Mouse (Mus musculus) midbrain, embryonic 10.5 days (tissue): ENCODE results near the gene Becn1. TPM values are rescaled to one million over a fixed set of nuclear protein-coding genes. Genes with fewer than 3 reads are reported as not detected.

ENCODE experiments used
- DNase-seq: peaks from one replicate; pipeline ENCODE4 v3.0.0-alpha.2; 2017; ENCODE audit warnings: low spot score
- H3K27ac ChIP-seq: fragments of 300-500 bp; sonication (generic); replicated peaks from 2 replicates; pipeline ENCODE4 v1.5.1; 2016; ENCODE audit warnings: mild to moderate bottlenecking
- H3K27me3 ChIP-seq: fragments of 300-500 bp; sonication (generic); 2 replicates; pipeline ENCODE4 v1.6.1; 2016; ENCODE audit warnings: low read depth, mild to moderate bottlenecking; ENCODE audit not compliant: poor library complexity, severe bottlenecking
- H3K36me3 ChIP-seq: fragments of 300-500 bp; sonication (generic); 2 replicates; pipeline ENCODE4 v1.6.1; 2016; ENCODE audit warnings: mild to moderate bottlenecking, moderate library complexity
- H3K4me1 ChIP-seq: fragments of 300-500 bp; sonication (generic); 2 replicates; pipeline ENCODE4 v1.6.1; 2016
- H3K4me3 ChIP-seq: fragments of 300-500 bp; sonication (generic); 2 replicates; pipeline ENCODE4 v1.5.1; 2016; ENCODE audit warnings: mild to moderate bottlenecking, moderate library complexity
- H3K9me3 ChIP-seq: fragments of 300-500 bp; sonication (generic); replicated peaks from 2 replicates; pipeline ENCODE4 v1.6.1; 2016; ENCODE audit warnings: mild to moderate bottlenecking
- WGBS: fragments of 180-500 bp; shearing (Covaris S2); methylation state at CpG from one replicate; pipeline ENCODE4 v1.1.7; 2016; 5-methylcytosine and 5-hydroxymethylcytosine counted together
- polyA plus RNA-seq: library from polyadenylated mRNA; unstranded; fragments of >200 nt; fragmentation: Nextera tagmentation; extraction: Ambion mirVana; gene quantifications from 2 replicates; pipeline ENCODE4 v1.2.1, GENCODE M21; 2016

Gene Becn1
- polyA plus RNA-seq, 1 experiment from 2014 or later: 152 TPM

- Histone ChIP-seq H3K36me3 (peaks cover 33% of the 10 kb centered on the region), H3K27ac (peak within 1 kb of the TSS; percentile 80), H3K9me3 (no peaks in the 10 kb centered on the region), H3K4me1 (peaks cover 60% of the 10 kb centered on the region), H3K4me3 (peak within 1 kb of the TSS; percentile 69), H3K27me3 (peaks cover 52% of the 10 kb centered on the region)
- WGBS: under 1% methylated on average over 43 of the region's 43 CpGs
- peak; percentile 76 for DNase-seq
These were observed 41.9 kb downstream of the Becn1 start, which contains the start of gene Wnk4 for GRCm38 (mm10) chr11:101259948-101260825. TSS of gene Wnk4 (plus strand) at chr11:101260567.

- H3K36me3 ChIP-seq: peaks cover 33% of the 10 kb centered on the region
- peaks cover 43% of the 10 kb centered on the region for H3K27me3 ChIP-seq
- peak overlapping the region; percentile 69 for H3K4me3 ChIP-seq
- peak overlapping the region; percentile 80 for H3K27ac ChIP-seq
- WGBS: 43% methylated on average over 6 of the region's 6 CpGs
- peaks cover 59% of the 10 kb centered on the region for H3K4me1 ChIP-seq
- no peak for DNase-seq
- H3K9me3 ChIP-seq: no peaks in the 10 kb centered on the region
These were observed 42.8 kb downstream of the Becn1 start for GRCm38 (mm10) chr11:101259261-101259712.

GRCm38 (mm10) chr11:101255826-101256775 lies 46.0 kb downstream of the Becn1 start:
- no peak for DNase-seq
- no peaks in the 10 kb centered on the region for H3K9me3 ChIP-seq
- WGBS: 91% methylated on average over 13 of the region's 13 CpGs
- peaks cover 33% of the 10 kb centered on the region for H3K36me3 ChIP-seq
- H3K27me3 ChIP-seq: peaks cover 11% of the 10 kb centered on the region
- peaks cover 42% of the 10 kb centered on the region for H3K4me1 ChIP-seq
- no peak overlapping the region for H3K4me3 ChIP-seq
- H3K27ac ChIP-seq: no peak overlapping the region

- Histone ChIP-seq H3K36me3 (peaks cover 27% of the 10 kb centered on the region), H3K27me3 (peaks cover under 1% of the 10 kb centered on the region; the same call in 1 of the 2 replicates), H3K27ac (peak within 1 kb of the TSS; percentile 95), H3K9me3 (no peaks in the 10 kb centered on the region), H3K4me3 (peak within 1 kb of the TSS; percentile 97), H3K4me1 (peaks cover 20% of the 10 kb centered on the region)
- under 1% methylated on average over 40 of the region's 40 CpGs for WGBS
- DNase-seq: peak; percentile 87
These were observed 48.3 kb downstream of the Becn1 start, which contains the start of gene Vps25 for GRCm38 (mm10) chr11:101253613-101254389. TSS of gene Vps25 (plus strand) at chr11:101253707.

- peaks cover 19% of the 10 kb centered on the region for H3K36me3 ChIP-seq
- peak overlapping the region; percentile 95 for H3K27ac ChIP-seq
- 16% methylated on average over 7 of the region's 7 CpGs for WGBS
- peaks cover 5% of the 10 kb centered on the region for H3K27me3 ChIP-seq
- no peak for DNase-seq
- peak overlapping the region; percentile 97 for H3K4me3 ChIP-seq
- H3K4me1 ChIP-seq: peaks cover 20% of the 10 kb centered on the region
- no peaks in the 10 kb centered on the region for H3K9me3 ChIP-seq
These were observed 49.1 kb downstream of the Becn1 start for GRCm38 (mm10) chr11:101252941-101253340.

GRCm38 (mm10) chr11:101251031-101251430 lies 51.1 kb downstream of the Becn1 start:
- Histone ChIP-seq H3K27me3 (peaks cover 21% of the 10 kb centered on the region), H3K9me3 (no peaks in the 10 kb centered on the region), H3K27ac (no peak overlapping the region), H3K4me3 (no peak overlapping the region), H3K4me1 (peaks cover 37% of the 10 kb centered on the region), H3K36me3 (peaks cover 3% of the 10 kb centered on the region)
- no peak for DNase-seq
- 80% methylated on average over 2 of the region's 2 CpGs for WGBS

- Histone ChIP-seq H3K27me3 (peaks cover 43% of the 10 kb centered on the region), H3K4me1 (peaks cover 37% of the 10 kb centered on the region), H3K9me3 (no peaks in the 10 kb centered on the region), H3K36me3 (no peaks in the 10 kb centered on the region), H3K4me3 (no peak overlapping the region), H3K27ac (no peak overlapping the region)
- DNase-seq: peak; percentile 65
- WGBS: 41% methylated on average over 14 of the region's 14 CpGs
These were observed 53.7 kb downstream of the Becn1 start for GRCm38 (mm10) chr11:101248258-101248994.

GRCm38 (mm10) chr11:101247521-101248030 lies 54.5 kb downstream of the Becn1 start:
- WGBS: 75% methylated on average over 6 of the region's 6 CpGs
- no peak for DNase-seq
- Histone ChIP-seq H3K36me3 (no peaks in the 10 kb centered on the region), H3K9me3 (no peaks in the 10 kb centered on the region), H3K27ac (peak overlapping the region; percentile 91; the same call in 1 of the 2 replicates), H3K4me3 (peak overlapping the region; percentile 83), H3K4me1 (peaks cover 30% of the 10 kb centered on the region), H3K27me3 (peaks cover 43% of the 10 kb centered on the region)

GRCm38 (mm10) chr11:101246702-101247012 lies 55.4 kb downstream of the Becn1 start:
- peaks cover 43% of the 10 kb centered on the region for H3K27me3 ChIP-seq
- H3K4me1 ChIP-seq: peaks cover 28% of the 10 kb centered on the region
- H3K27ac ChIP-seq: peak overlapping the region; percentile 91
- no peaks in the 10 kb centered on the region for H3K36me3 ChIP-seq
- no peak for DNase-seq
- peak overlapping the region; percentile 83 for H3K4me3 ChIP-seq
- H3K9me3 ChIP-seq: no peaks in the 10 kb centered on the region
- WGBS: 2% methylated on average over 7 of the region's 7 CpGs

- WGBS: under 1% methylated on average over 63 of the region's 63 CpGs
- H3K27ac ChIP-seq: peak within 1 kb of the TSS; percentile 91
- H3K9me3 ChIP-seq: no peaks in the 10 kb centered on the region
- H3K4me3 ChIP-seq: peak within 1 kb of the TSS; percentile 83
- peak; percentile 73 for DNase-seq
- H3K36me3 ChIP-seq: no peaks in the 10 kb centered on the region
- H3K27me3 ChIP-seq: peaks cover 43% of the 10 kb centered on the region
- H3K4me1 ChIP-seq: peaks cover 28% of the 10 kb centered on the region
These were observed 56.0 kb downstream of the Becn1 start, which contains the start of gene Ramp2 for GRCm38 (mm10) chr11:101245855-101246701. TSS of gene Ramp2 (plus strand) at chr11:101246028.
